Mouse (Mus musculus): ENCODE results near the gene Adcy9.

DNA sequence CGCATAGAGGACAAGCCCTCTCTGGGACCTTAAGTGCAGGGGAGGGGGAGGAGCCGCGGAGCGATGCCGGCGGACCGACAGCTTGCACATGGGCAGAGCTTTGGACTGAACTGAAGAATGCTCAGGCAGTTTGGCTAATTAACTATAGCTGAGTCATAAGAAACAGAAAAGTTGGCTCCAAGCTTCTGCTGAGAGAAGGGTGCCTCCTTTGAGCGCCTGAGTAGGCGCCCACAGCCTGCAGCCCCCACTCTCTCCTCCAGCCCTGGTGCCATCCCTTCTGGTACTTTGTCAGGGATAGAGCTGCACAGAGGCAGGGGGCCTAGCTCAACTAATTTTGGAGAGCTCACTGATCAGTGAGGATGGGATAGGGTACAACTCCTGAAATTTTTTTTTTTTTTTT is 27.9 kb upstream of the Adcy9 start:
- TF ChIP-seq POLR2A (IDR thresholded peaks at IDR 0.05; ENCODE audit: extremely low read depth, insufficient read depth, low read length) (no peak), CTCF (IDR thresholded peaks at IDR 0.05; ENCODE audit: low read depth, low read length) (no peak)
